Mouse (Mus musculus): Measurements from ENCODE around the gene Dpagt1. TPM values are rescaled to one million over a fixed set of nuclear protein-coding genes. Genes with fewer than 3 reads are reported as not detected.
"Not testable (repeated sequence)": the region's sequence is repeated elsewhere in the genome, so short reads cannot be mapped to it uniquely, and the experiment has no call there.

Gene Dpagt1
- polyA plus RNA-seq, 1 experiment from 2014 or later: 51.9 TPM

DNA sequence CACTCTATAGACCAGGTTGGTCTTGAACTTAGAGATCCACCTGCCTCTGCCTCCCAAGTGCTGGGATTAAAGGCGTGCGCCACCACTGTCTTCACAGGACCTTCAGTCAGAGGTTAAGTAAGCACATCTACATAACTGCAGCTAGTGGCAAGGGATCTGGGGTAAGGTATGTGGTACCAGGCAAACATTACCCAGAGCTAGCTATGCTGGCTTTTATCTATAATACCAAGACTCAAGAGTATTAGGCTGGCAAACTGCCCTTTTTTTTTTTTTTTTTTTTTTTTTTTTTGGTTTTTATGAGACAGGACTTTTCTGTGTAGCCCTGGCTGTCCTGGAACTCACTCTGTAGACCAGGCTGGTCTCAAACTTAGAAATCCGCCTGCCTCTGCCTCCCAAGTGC, 25.8 kb upstream of the Dpagt1 start:
- 96% methylated on average over 3 of the region's 3 CpGs for WGBS
- ATAC-seq (ENCODE audit: low FRiP score, low TSS enrichment); H3K4me3 ChIP-seq (ENCODE audit: low read length); H3K27ac ChIP-seq (ENCODE audit: low read depth, low read length); H3K9me3 ChIP-seq (ENCODE audit: control insufficient read depth, low read length); H3K4me1 ChIP-seq (ENCODE audit: control insufficient read depth, insufficient read depth, low read length); H3K27me3 ChIP-seq (ENCODE audit: control insufficient read depth, insufficient read depth, low read length); H3K9ac ChIP-seq (ENCODE audit: low read depth, low read length); H3K4me2 ChIP-seq (replicated peaks; ENCODE audit: low read depth, low read length): not testable (repeated sequence)
- H3K36me3 ChIP-seq (ENCODE audit: control insufficient read depth, insufficient read depth, low read length): peaks cover 70% of the 10 kb centered on the region

DNA sequence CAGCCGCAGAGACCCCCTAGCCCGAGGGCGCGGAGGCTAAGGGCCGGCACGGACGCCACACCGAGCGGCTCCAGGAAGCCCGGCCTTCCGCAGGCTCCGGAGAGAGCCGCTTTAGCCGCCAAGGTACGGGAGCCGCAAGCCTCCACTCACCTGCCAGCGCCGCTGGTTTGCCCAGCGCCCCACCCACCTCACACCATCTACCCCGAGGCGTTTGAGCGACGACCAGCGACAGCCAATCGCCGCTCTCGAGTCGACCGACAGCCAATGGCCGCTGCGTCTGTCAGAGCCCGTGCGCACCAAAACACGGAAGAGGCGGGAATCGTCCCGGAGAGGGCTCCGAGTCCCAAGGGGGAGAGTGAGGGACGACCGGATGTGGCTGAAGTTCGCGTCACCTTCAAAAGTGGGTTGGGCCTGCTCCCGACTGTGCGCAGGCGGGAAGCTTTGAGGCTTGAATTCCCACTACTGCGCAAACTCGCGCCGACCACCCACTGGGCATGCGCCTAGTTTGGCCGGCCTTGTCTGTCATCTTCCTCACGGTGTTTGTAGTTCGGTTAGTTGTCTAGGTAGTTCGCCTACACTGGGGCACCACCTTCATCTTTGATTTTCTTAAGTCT, 20.2 kb upstream of the Dpagt1 start, which contains the start of gene Hinfp:
Gene Hinfp (minus strand): TSS at position 206 of the 614 bp plus-strand sequence.
- ATAC-seq (ENCODE audit: low FRiP score, low TSS enrichment): peak; percentile 99
- H3K4me3 ChIP-seq (ENCODE audit: low read length): peak within 1 kb of the TSS; percentile 96
- H3K27me3 ChIP-seq (ENCODE audit: control insufficient read depth, insufficient read depth, low read length): no peaks in the 10 kb centered on the region
- H3K27ac ChIP-seq (ENCODE audit: low read depth, low read length): peak within 1 kb of the TSS; percentile 43; the same call in 1 of the 2 replicates
- H3K4me1 ChIP-seq (ENCODE audit: control insufficient read depth, insufficient read depth, low read length): peaks cover 6% of the 10 kb centered on the region; the same call in 1 of the 2 replicates
- peak within 1 kb of the TSS; percentile 90 for H3K9ac ChIP-seq (ENCODE audit: low read depth, low read length)
- peaks cover 21% of the 10 kb centered on the region for H3K36me3 ChIP-seq (ENCODE audit: control insufficient read depth, insufficient read depth, low read length)
- H3K9me3 ChIP-seq (ENCODE audit: control insufficient read depth, low read length): no peaks in the 10 kb centered on the region
- H3K4me2 ChIP-seq (replicated peaks; ENCODE audit: low read depth, low read length): peak within 1 kb of the TSS; percentile 49
- under 1% methylated on average over 52 of the region's 54 CpGs for WGBS

DNA sequence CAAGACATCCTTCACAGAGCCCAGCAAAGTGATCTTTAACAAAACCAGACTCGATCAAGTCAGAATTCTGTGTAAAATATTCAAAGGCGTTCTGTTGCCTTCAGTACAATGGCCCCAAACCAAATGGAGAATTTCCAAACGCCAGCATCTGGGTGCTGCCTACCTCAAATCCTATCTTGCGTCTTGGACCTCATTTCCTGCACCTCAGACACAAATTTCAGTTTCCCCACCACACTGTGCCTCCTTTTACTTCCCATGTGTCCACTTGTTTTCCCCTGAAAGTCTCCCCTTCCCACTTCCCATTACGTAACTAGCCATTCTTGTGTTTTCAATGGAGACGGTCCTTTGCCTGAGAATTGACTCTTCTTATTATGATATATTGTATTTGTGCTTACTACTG, 19.3 kb upstream of the Dpagt1 start:
- no peak for ATAC-seq (ENCODE audit: low FRiP score, low TSS enrichment)
- Histone ChIP-seq H3K4me2 (replicated peaks; ENCODE audit: low read depth, low read length) (no peak overlapping the region), H3K4me3 (ENCODE audit: low read length) (no peak overlapping the region), H3K9ac (ENCODE audit: low read depth, low read length) (no peak overlapping the region), H3K9me3 (ENCODE audit: control insufficient read depth, low read length) (no peaks in the 10 kb centered on the region), H3K4me1 (ENCODE audit: control insufficient read depth, insufficient read depth, low read length) (peaks cover 14% of the 10 kb centered on the region), H3K36me3 (ENCODE audit: control insufficient read depth, insufficient read depth, low read length) (peaks cover 12% of the 10 kb centered on the region), H3K27ac (ENCODE audit: low read depth, low read length) (no peak overlapping the region), H3K27me3 (ENCODE audit: control insufficient read depth, insufficient read depth, low read length) (no peaks in the 10 kb centered on the region)
- 87% methylated on average over 6 of the region's 6 CpGs for WGBS

DNA sequence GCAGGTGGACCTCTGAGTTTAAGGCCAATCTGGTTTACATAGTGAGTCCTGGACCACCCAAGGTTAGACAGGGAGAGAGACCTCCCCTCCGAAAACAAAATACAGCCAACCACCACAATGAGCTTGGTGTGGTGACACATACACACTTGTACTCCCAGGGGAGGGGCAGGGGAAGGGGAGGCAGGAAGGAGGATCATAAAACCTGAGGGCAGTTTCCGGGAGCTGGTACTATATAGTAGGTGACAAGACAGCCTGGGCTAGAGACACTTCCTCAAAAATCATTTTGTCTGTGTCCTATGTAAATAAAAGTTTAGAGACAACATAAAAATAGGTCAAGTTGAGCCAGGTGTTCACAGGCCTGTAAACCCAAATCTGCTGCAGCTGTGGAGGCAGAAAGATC, 18.6 kb upstream of the Dpagt1 start:
- no peak for ATAC-seq (ENCODE audit: low FRiP score, low TSS enrichment)
- Histone ChIP-seq H3K36me3 (ENCODE audit: control insufficient read depth, insufficient read depth, low read length) (peaks cover 5% of the 10 kb centered on the region), H3K27ac (ENCODE audit: low read depth, low read length) (no peak overlapping the region), H3K27me3 (ENCODE audit: control insufficient read depth, insufficient read depth, low read length) (no peaks in the 10 kb centered on the region), H3K4me2 (replicated peaks; ENCODE audit: low read depth, low read length) (no peak overlapping the region), H3K9ac (ENCODE audit: low read depth, low read length) (no peak overlapping the region), H3K4me3 (ENCODE audit: low read length) (no peak overlapping the region), H3K9me3 (ENCODE audit: control insufficient read depth, low read length) (no peaks in the 10 kb centered on the region), H3K4me1 (ENCODE audit: control insufficient read depth, insufficient read depth, low read length) (peaks cover 16% of the 10 kb centered on the region)
- WGBS: 73% methylated on average over 2 of the region's 2 CpGs

DNA sequence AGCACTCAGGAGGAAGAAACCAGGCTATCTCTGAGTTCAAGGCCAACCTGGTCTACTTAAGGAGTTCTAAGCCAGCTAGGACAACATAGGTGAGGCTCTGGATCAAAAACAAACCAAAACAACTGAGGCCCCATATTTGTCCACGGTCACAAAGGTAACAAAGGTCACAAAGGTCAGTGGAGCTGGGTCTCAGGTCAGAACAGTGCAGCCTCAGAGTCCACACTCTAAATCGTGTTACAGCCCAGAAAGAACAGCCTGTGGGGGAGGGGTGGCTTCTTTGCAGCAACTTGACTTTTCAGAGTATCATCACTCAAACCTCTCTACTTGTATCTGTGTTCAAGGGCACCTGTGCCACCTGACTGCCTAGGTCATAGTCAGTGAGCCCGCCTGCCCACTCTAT, 16.1 kb upstream of the Dpagt1 start:
- Histone ChIP-seq H3K27ac (ENCODE audit: low read depth, low read length) (no peak overlapping the region), H3K9me3 (ENCODE audit: control insufficient read depth, low read length) (no peaks in the 10 kb centered on the region), H3K4me1 (ENCODE audit: control insufficient read depth, insufficient read depth, low read length) (peaks cover 11% of the 10 kb centered on the region), H3K4me3 (ENCODE audit: low read length) (no peak overlapping the region), H3K36me3 (ENCODE audit: control insufficient read depth, insufficient read depth, low read length) (peaks cover 17% of the 10 kb centered on the region), H3K9ac (ENCODE audit: low read depth, low read length) (no peak overlapping the region; the same call in 1 of the 2 replicates), H3K4me2 (replicated peaks; ENCODE audit: low read depth, low read length) (no peak overlapping the region), H3K27me3 (ENCODE audit: control insufficient read depth, insufficient read depth, low read length) (no peaks in the 10 kb centered on the region)
- 61% methylated on average over 3 of the region's 3 CpGs for WGBS
- ATAC-seq (ENCODE audit: low FRiP score, low TSS enrichment): no peak

DNA sequence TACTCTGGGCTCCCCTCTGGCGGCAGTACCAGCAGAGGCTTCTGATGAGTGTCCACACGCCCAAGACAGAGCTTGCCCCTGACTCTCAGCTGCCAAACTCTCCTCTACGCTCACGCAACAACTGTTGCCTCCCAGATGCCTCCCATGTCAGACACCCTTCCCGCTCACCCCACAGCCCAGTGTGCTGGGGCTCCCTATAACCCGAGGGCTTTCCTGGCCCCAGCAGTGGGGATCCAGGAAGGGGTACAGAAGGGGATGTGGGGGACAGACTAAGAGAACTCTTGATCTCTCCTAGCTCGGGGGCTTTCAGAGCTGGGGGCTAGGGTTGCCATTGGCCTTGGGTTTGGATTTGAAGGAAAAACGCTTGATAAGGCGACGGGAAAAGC, 15.1 kb upstream of the Dpagt1 start:
- no peak overlapping the region for H3K4me3 ChIP-seq (ENCODE audit: low read length)
- no peak for ATAC-seq (ENCODE audit: low FRiP score, low TSS enrichment)
- H3K9ac ChIP-seq (ENCODE audit: low read depth, low read length): peak overlapping the region; percentile 8; the same call in 1 of the 2 replicates
- H3K36me3 ChIP-seq (ENCODE audit: control insufficient read depth, insufficient read depth, low read length): peaks cover 27% of the 10 kb centered on the region
- H3K4me2 ChIP-seq (replicated peaks; ENCODE audit: low read depth, low read length): peak overlapping the region; percentile 29; the same call in 1 of the 2 replicates
- H3K9me3 ChIP-seq (ENCODE audit: control insufficient read depth, low read length): no peaks in the 10 kb centered on the region
- WGBS: 40% methylated on average over 10 of the region's 10 CpGs
- H3K27me3 ChIP-seq (ENCODE audit: control insufficient read depth, insufficient read depth, low read length): no peaks in the 10 kb centered on the region
- H3K4me1 ChIP-seq (ENCODE audit: control insufficient read depth, insufficient read depth, low read length): peaks cover 11% of the 10 kb centered on the region
- H3K27ac ChIP-seq (ENCODE audit: low read depth, low read length): 0 out of 2 replicates have a peak overlapping the region, but pooled peaks have one; percentile 59

DNA sequence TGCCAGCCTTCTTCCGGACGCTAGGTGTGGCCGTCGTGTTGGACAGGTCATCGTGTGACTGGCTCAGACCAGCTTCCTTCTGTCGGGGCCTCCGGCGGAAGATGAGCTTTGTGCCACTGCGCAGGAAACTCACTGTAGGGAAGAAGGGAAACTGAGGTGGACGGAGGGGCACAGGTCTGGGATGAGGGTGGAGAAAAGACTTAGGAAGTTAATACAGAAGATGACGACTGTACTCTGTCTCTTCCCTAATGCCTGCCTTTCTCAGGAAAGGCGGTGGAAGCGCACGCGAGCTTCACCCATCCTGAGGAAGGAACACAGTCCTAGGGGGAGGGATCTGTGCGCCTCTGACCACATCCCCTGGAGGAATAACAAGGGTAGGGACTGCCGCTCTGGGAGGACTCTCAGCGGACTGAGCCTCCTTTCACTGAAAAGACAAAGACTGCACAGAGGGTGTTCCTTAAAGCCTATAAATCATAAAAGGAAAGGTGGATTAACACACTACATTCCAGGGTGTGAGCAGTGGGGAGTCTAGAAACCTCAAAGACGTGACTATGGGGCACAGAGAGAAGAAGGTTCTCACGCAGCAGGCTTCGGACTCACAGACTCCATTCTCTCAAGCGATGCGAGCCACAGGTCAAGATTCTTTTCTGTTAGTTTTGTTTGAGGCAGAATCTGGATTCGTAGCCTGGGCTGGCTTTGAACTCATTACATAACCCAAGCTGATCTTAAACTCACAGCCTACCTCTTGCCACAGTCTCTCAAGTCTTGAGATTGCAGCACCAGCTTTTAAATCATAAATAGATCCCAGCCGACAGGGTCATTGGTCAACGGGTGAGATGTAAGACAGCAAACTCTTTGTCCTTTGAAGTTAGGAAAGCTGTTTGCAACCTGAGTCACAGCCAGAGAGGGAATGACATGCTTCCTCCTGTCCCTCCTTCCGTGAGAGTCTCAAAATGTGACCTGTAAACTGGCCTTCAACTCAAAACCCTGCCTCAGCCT, 14.4 kb upstream of the Dpagt1 start:
- Histone ChIP-seq H3K4me2 (replicated peaks; ENCODE audit: low read depth, low read length) (peak overlapping the region; percentile 29; the same call in 1 of the 2 replicates), H3K4me1 (ENCODE audit: control insufficient read depth, insufficient read depth, low read length) (peaks cover 11% of the 10 kb centered on the region), H3K4me3 (ENCODE audit: low read length) (no peak overlapping the region), H3K9me3 (ENCODE audit: control insufficient read depth, low read length) (no peaks in the 10 kb centered on the region), H3K27me3 (ENCODE audit: control insufficient read depth, insufficient read depth, low read length) (no peaks in the 10 kb centered on the region), H3K36me3 (ENCODE audit: control insufficient read depth, insufficient read depth, low read length) (peaks cover 33% of the 10 kb centered on the region), H3K27ac (ENCODE audit: low read depth, low read length) (peak overlapping the region; percentile 59), H3K9ac (ENCODE audit: low read depth, low read length) (peak overlapping the region; percentile 40; the same call in 1 of the 2 replicates)
- 15% methylated on average over 27 of the region's 27 CpGs for WGBS
- ATAC-seq (ENCODE audit: low FRiP score, low TSS enrichment): peak; percentile 78

DNA sequence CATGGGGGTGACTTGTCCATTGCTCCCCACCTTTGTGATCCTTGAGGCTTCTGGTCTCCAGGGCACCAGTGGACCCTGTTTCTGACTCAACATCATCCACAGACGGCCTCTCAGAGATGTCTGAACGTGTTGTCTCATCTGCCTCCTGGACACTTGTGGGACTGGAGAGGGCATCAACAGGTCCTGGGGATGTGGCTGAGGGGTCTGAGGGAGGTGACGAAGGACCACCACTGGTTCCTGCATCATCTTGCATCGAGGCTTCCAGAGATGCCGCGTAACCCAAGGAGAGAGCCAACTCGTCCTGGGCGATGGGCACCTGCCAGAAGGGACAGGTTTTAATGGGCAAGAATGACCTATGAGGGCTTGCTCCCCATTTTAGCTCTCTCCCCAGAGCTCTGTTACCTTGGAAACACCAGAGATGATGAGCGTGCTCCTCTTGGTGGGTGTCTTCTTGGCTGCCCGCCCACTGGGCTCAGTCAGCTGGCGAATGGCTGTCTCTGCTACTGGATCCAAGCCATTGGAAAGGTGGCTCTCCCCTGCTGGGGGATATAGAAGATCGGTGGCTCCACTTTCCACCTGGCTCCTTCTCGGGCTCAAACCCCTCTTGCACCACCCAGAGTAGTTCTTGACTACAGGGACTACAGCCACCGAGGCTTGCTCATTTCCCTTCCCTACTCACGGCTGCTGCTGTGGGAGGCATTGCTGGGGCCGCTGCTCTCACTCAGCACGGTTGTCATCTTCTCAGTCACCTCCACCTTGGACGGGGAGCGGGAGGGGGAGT, 12.2 kb upstream of the Dpagt1 start:
- Histone ChIP-seq H3K4me2 (replicated peaks; ENCODE audit: low read depth, low read length) (no peak overlapping the region), H3K9ac (ENCODE audit: low read depth, low read length) (no peak overlapping the region), H3K4me1 (ENCODE audit: control insufficient read depth, insufficient read depth, low read length) (peaks cover 18% of the 10 kb centered on the region), H3K27ac (ENCODE audit: low read depth, low read length) (no peak overlapping the region), H3K36me3 (ENCODE audit: control insufficient read depth, insufficient read depth, low read length) (peaks cover 38% of the 10 kb centered on the region), H3K27me3 (ENCODE audit: control insufficient read depth, insufficient read depth, low read length) (no peaks in the 10 kb centered on the region), H3K9me3 (ENCODE audit: control insufficient read depth, low read length) (no peaks in the 10 kb centered on the region), H3K4me3 (ENCODE audit: low read length) (no peak overlapping the region)
- ATAC-seq (ENCODE audit: low FRiP score, low TSS enrichment): no peak
- 80% methylated on average over 19 of the region's 19 CpGs for WGBS
